Mouse (Mus musculus): Measurements from ENCODE around the gene Gm47189. TPM values are rescaled to one million over a fixed set of nuclear protein-coding genes. Genes with fewer than 3 reads are reported as not detected.

Gene Gm47189
- polyA plus RNA-seq (2015; fragmentation: Nextera tagmentation; extraction: Ambion mirVana): not detected in 2 replicates

GRCm38 (mm10) chr14:41772341-41772740, at the start of gene Gm47189:
Gene Gm47189 (minus strand): TSS chr14:41772441.

DNA sequence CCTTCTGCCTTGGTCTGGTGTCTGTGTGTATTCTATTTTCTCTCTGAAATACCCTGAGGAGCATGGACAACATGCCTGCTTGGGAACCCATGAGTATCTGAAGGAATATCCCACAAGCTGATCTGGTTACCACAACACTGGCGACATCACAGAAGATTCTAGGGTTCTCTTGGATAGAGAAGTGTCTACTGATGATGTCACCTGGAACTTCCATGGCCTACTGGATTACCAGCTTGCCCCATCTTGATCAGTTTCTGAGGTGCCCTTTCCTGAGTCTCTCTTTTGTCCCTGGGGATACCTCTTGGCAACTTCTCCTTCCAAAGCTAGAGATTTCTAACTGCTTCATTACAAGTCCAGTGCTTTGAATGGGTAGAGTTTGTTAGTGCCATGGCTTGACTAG, 21.7 kb downstream of the Gm47189 start, which contains the start of gene Gm7929:
Gene Gm7929 (minus strand): TSS at position 101 of the 400 bp plus-strand sequence.

Other genes with a start within 250 kb of the Gm47189 start
- not detected in 2 replicates for gene Gm7970, start 216.9 kb downstream of the Gm47189 start, polyA plus RNA-seq (2015; fragmentation: Nextera tagmentation; extraction: Ambion mirVana)
- gene 1700049E17Rik2, start 199.2 kb downstream of the Gm47189 start, polyA plus RNA-seq (2015; fragmentation: Nextera tagmentation; extraction: Ambion mirVana): not detected in 2 replicates
- not detected in 2 replicates for gene Gm3072, start 147.8 kb downstream of the Gm47189 start, polyA plus RNA-seq (2015; fragmentation: Nextera tagmentation; extraction: Ambion mirVana)
- not detected in 2 replicates for gene Gm3676, start 126.0 kb downstream of the Gm47189 start, polyA plus RNA-seq (2015; fragmentation: Nextera tagmentation; extraction: Ambion mirVana)
- not detected in 2 replicates for gene Gm8068, start 70.6 kb downstream of the Gm47189 start, polyA plus RNA-seq (2015; fragmentation: Nextera tagmentation; extraction: Ambion mirVana)
- gene Gm7929, start 21.8 kb downstream of the Gm47189 start, polyA plus RNA-seq (2015; fragmentation: Nextera tagmentation; extraction: Ambion mirVana): not detected in 2 replicates
- not detected in 2 replicates for gene Gm7980, start 134.8 kb upstream of the Gm47189 start, polyA plus RNA-seq (2015; fragmentation: Nextera tagmentation; extraction: Ambion mirVana)
- gene 1700049E17Rik1, start 152.5 kb upstream of the Gm47189 start, polyA plus RNA-seq (2015; fragmentation: Nextera tagmentation; extraction: Ambion mirVana): not detected in 2 replicates
- gene 1700024B05Rik, start 171.6 kb upstream of the Gm47189 start, polyA plus RNA-seq (2015; fragmentation: Nextera tagmentation; extraction: Ambion mirVana): not detected in 2 replicates
- not detected in 2 replicates for gene Gm6401, start 195.5 kb upstream of the Gm47189 start, polyA plus RNA-seq (2015; fragmentation: Nextera tagmentation; extraction: Ambion mirVana)
- not detected in 2 replicates for gene Gm3543, start 210.9 kb upstream of the Gm47189 start, polyA plus RNA-seq (2015; fragmentation: Nextera tagmentation; extraction: Ambion mirVana)

All from urinary bladder, postnatal 0 days (tissue).